Mouse (Mus musculus): ENCODE measurements around the gene Tmem132d. TPM values are rescaled to one million over a fixed set of nuclear protein-coding genes. Genes with fewer than 3 reads are reported as not detected.

Tmem132d gene
- polyA plus RNA-seq, 1 experiment from 2014 or later, result 3.0 TPM

GRCm38 (mm10) chr5:127806850-127807249 lies 626.0 kb downstream of the Tmem132d start:
- Histone ChIP-seq H3K27me3 (replicated peaks; ENCODE audit: control insufficient read depth, insufficient read depth, low read length) (no peaks in the 10 kb centered on the region), H3K36me3 (ENCODE audit: control insufficient read depth, insufficient read depth, low read length) (no peaks in the 10 kb centered on the region), H3K9ac (ENCODE audit: low read depth, low read length) (no peak overlapping the region), H3K27ac (ENCODE audit: low read depth, low read length) (no peak overlapping the region), H3K4me2 (ENCODE audit: low read length) (no peak overlapping the region), H3K4me1 (ENCODE audit: control insufficient read depth, insufficient read depth, low read depth, low read length) (no peaks in the 10 kb centered on the region), H3K9me3 (ENCODE audit: control insufficient read depth, low read length) (no peaks in the 10 kb centered on the region), H3K4me3 (ENCODE audit: low read length) (no peak overlapping the region)
- no peak for ATAC-seq
- 88% methylated on average over 12 of the region's 12 CpGs for WGBS

GRCm38 (mm10) chr5:127800907-127801306 lies 632.0 kb downstream of the Tmem132d start:
- Histone ChIP-seq H3K36me3 (ENCODE audit: control insufficient read depth, insufficient read depth, low read length) (no peaks in the 10 kb centered on the region), H3K27me3 (replicated peaks; ENCODE audit: control insufficient read depth, insufficient read depth, low read length) (no peaks in the 10 kb centered on the region), H3K27ac (ENCODE audit: low read depth, low read length) (no peak overlapping the region), H3K9me3 (ENCODE audit: control insufficient read depth, low read length) (no peaks in the 10 kb centered on the region), H3K4me1 (ENCODE audit: control insufficient read depth, insufficient read depth, low read depth, low read length) (no peaks in the 10 kb centered on the region), H3K9ac (ENCODE audit: low read depth, low read length) (no peak overlapping the region), H3K4me2 (ENCODE audit: low read length) (no peak overlapping the region), H3K4me3 (ENCODE audit: low read length) (no peak overlapping the region)
- ATAC-seq, result no peak
- 40% methylated on average over 4 of the region's 4 CpGs for WGBS

- Histone ChIP-seq H3K27ac (ENCODE audit: low read depth, low read length) (no peak overlapping the region), H3K4me1 (ENCODE audit: control insufficient read depth, insufficient read depth, low read depth, low read length) (no peaks in the 10 kb centered on the region), H3K4me2 (ENCODE audit: low read length) (no peak overlapping the region), H3K27me3 (replicated peaks; ENCODE audit: control insufficient read depth, insufficient read depth, low read length) (no peaks in the 10 kb centered on the region), H3K36me3 (ENCODE audit: control insufficient read depth, insufficient read depth, low read length) (no peaks in the 10 kb centered on the region), H3K4me3 (ENCODE audit: low read length) (no peak overlapping the region), H3K9me3 (ENCODE audit: control insufficient read depth, low read length) (0 out of 2 replicates have a peak, but pooled peaks cover 2% of the 10 kb centered on the region), H3K9ac (ENCODE audit: low read depth, low read length) (no peak overlapping the region)
- peak; percentile 50; the same call in 1 of the 2 replicates for ATAC-seq
- 46% methylated on average over 5 of the region's 5 CpGs for WGBS
Measured at GRCm38 (mm10) chr5:127781221-127781620, 651.7 kb downstream of the Tmem132d start.

GRCm38 (mm10) chr5:127775749-127776148 lies 657.1 kb downstream of the Tmem132d start:
- no peaks in the 10 kb centered on the region for H3K27me3 ChIP-seq (replicated peaks; ENCODE audit: control insufficient read depth, insufficient read depth, low read length)
- no peaks in the 10 kb centered on the region for H3K4me1 ChIP-seq (ENCODE audit: control insufficient read depth, insufficient read depth, low read depth, low read length)
- 0 out of 2 replicates have a peak, but pooled peaks cover 2% of the 10 kb centered on the region for H3K9me3 ChIP-seq (ENCODE audit: control insufficient read depth, low read length)
- no peak overlapping the region for H3K4me3 ChIP-seq (ENCODE audit: low read length)
- ATAC-seq, result no peak
- H3K27ac ChIP-seq (ENCODE audit: low read depth, low read length), result no peak overlapping the region
- H3K4me2 ChIP-seq (ENCODE audit: low read length), result no peak overlapping the region
- WGBS, result 65% methylated on average over 7 of the region's 7 CpGs
- H3K36me3 ChIP-seq (ENCODE audit: control insufficient read depth, insufficient read depth, low read length), result no peaks in the 10 kb centered on the region
- no peak overlapping the region for H3K9ac ChIP-seq (ENCODE audit: low read depth, low read length)

GRCm38 (mm10) chr5:127758576-127758975 lies 674.3 kb downstream of the Tmem132d start:
- no peak overlapping the region for H3K9ac ChIP-seq (ENCODE audit: low read depth, low read length)
- ATAC-seq, result no peak

GRCm38 (mm10) chr5:127756671-127757423 lies 676.0 kb downstream of the Tmem132d start:
- no peak overlapping the region for H3K4me3 ChIP-seq (ENCODE audit: low read length)
- H3K36me3 ChIP-seq (ENCODE audit: control insufficient read depth, insufficient read depth, low read length), result no peaks in the 10 kb centered on the region
- no peaks in the 10 kb centered on the region; the same call in 1 of the 2 replicates for H3K4me1 ChIP-seq (ENCODE audit: control insufficient read depth, insufficient read depth, low read depth, low read length)
- no peaks in the 10 kb centered on the region for H3K27me3 ChIP-seq (replicated peaks; ENCODE audit: control insufficient read depth, insufficient read depth, low read length)
- ATAC-seq, result no peak
- no peak overlapping the region for H3K27ac ChIP-seq (ENCODE audit: low read depth, low read length)
- no peak overlapping the region for H3K9ac ChIP-seq (ENCODE audit: low read depth, low read length)
- no peak overlapping the region for H3K4me2 ChIP-seq (ENCODE audit: low read length)
- H3K9me3 ChIP-seq (ENCODE audit: control insufficient read depth, low read length), result no peaks in the 10 kb centered on the region
- 87% methylated on average over 4 of the region's 4 CpGs for WGBS

More at GRCm38 (mm10) chr5:127758576-127758975, 674.3 kb downstream of the Tmem132d start:
- Histone ChIP-seq H3K4me1 (ENCODE audit: control insufficient read depth, insufficient read depth, low read depth, low read length) (no peaks in the 10 kb centered on the region), H3K27me3 (replicated peaks; ENCODE audit: control insufficient read depth, insufficient read depth, low read length) (no peaks in the 10 kb centered on the region), H3K27ac (ENCODE audit: low read depth, low read length) (no peak overlapping the region), H3K4me3 (ENCODE audit: low read length) (no peak overlapping the region), H3K4me2 (ENCODE audit: low read length) (no peak overlapping the region), H3K9me3 (ENCODE audit: control insufficient read depth, low read length) (no peaks in the 10 kb centered on the region), H3K36me3 (ENCODE audit: control insufficient read depth, insufficient read depth, low read length) (no peaks in the 10 kb centered on the region)
- 69% methylated on average over 4 of the region's 4 CpGs for WGBS

- H3K4me3 ChIP-seq (ENCODE audit: low read length), result no peak overlapping the region
- H3K27me3 ChIP-seq (replicated peaks; ENCODE audit: control insufficient read depth, insufficient read depth, low read length), result no peaks in the 10 kb centered on the region
- no peak overlapping the region for H3K4me2 ChIP-seq (ENCODE audit: low read length)
- WGBS, result 84% methylated on average over 3 of the region's 3 CpGs
- H3K9ac ChIP-seq (ENCODE audit: low read depth, low read length), result no peak overlapping the region
- H3K36me3 ChIP-seq (ENCODE audit: control insufficient read depth, insufficient read depth, low read length), result no peaks in the 10 kb centered on the region
- peaks cover 2% of the 10 kb centered on the region for H3K4me1 ChIP-seq (ENCODE audit: control insufficient read depth, insufficient read depth, low read depth, low read length)
- no peak for ATAC-seq
- H3K27ac ChIP-seq (ENCODE audit: low read depth, low read length), result no peak overlapping the region
- no peaks in the 10 kb centered on the region for H3K9me3 ChIP-seq (ENCODE audit: control insufficient read depth, low read length)
Measured at GRCm38 (mm10) chr5:127756011-127756410, 676.9 kb downstream of the Tmem132d start.

- no peak overlapping the region for H3K27ac ChIP-seq (ENCODE audit: low read depth, low read length)
- H3K4me2 ChIP-seq (ENCODE audit: low read length), result no peak overlapping the region
- peaks cover 3% of the 10 kb centered on the region for H3K4me1 ChIP-seq (ENCODE audit: control insufficient read depth, insufficient read depth, low read depth, low read length)
- no peaks in the 10 kb centered on the region for H3K27me3 ChIP-seq (replicated peaks; ENCODE audit: control insufficient read depth, insufficient read depth, low read length)
- no peaks in the 10 kb centered on the region for H3K9me3 ChIP-seq (ENCODE audit: control insufficient read depth, low read length)
- H3K9ac ChIP-seq (ENCODE audit: low read depth, low read length), result no peak overlapping the region
- ATAC-seq, result no peak
- 54% methylated on average over 4 of the region's 4 CpGs for WGBS
- H3K4me3 ChIP-seq (ENCODE audit: low read length), result no peak overlapping the region
- no peaks in the 10 kb centered on the region for H3K36me3 ChIP-seq (ENCODE audit: control insufficient read depth, insufficient read depth, low read length)
Measured at GRCm38 (mm10) chr5:127755594-127755993, 677.3 kb downstream of the Tmem132d start.

GRCm38 (mm10) chr5:127751262-127751975 lies 681.5 kb downstream of the Tmem132d start:
- Histone ChIP-seq H3K27ac (ENCODE audit: low read depth, low read length) (no peak overlapping the region), H3K27me3 (replicated peaks; ENCODE audit: control insufficient read depth, insufficient read depth, low read length) (no peaks in the 10 kb centered on the region), H3K9ac (ENCODE audit: low read depth, low read length) (no peak overlapping the region), H3K9me3 (ENCODE audit: control insufficient read depth, low read length) (no peaks in the 10 kb centered on the region), H3K36me3 (ENCODE audit: control insufficient read depth, insufficient read depth, low read length) (no peaks in the 10 kb centered on the region), H3K4me2 (ENCODE audit: low read length) (peak overlapping the region; percentile 20), H3K4me1 (ENCODE audit: control insufficient read depth, insufficient read depth, low read depth, low read length) (peaks cover 3% of the 10 kb centered on the region), H3K4me3 (ENCODE audit: low read length) (no peak overlapping the region)
- WGBS, result 27% methylated on average over 20 of the region's 20 CpGs
- peak; percentile 56; the same call in 1 of the 2 replicates for ATAC-seq

Measured in hindbrain, embryonic 16.5 days (tissue).